In genomic region chr3:136986096-136986881, GRCm38 (mm10) we compare ENCODE assay signal across 31 mouse cellular contexts.
DNase-seq lines count a peak whose midpoint lies in the region; ATAC-seq and TF ChIP-seq lines count a peak whose summit lies in the region.
"Had no signal": no experiment of that assay in that cellular context is flagged by ENCODE, and none has a peak within 500 bp of the region (broad histone marks: within the 10 kb centered on the region; RNA-seq: fewer than 3 reads in every experiment).

No protein-coding gene starts in this region.

- H3K9me3 ChIP-seq in intestine, embryonic 15.5 days, result no peaks in the 10 kb centered on the region
- no peaks in the 10 kb centered on the region for H3K9me3 ChIP-seq in intestine, postnatal 0 days (ENCODE audit: control insufficient read depth)
- H3K9me3 ChIP-seq: embryonic facial prominence, embryonic 12.5 days; forebrain, embryonic 10.5 days; forebrain, embryonic 15.5 days; G1E; heart, embryonic 12.5 days; limb, embryonic 13.5 days; neural tube, embryonic 13.5 days had no signal

- no peaks in the 10 kb centered on the region for H3K4me1 ChIP-seq in intestine, embryonic 15.5 days (replicated peaks)
- no peaks in the 10 kb centered on the region for H3K4me1 ChIP-seq in intestine, postnatal 0 days (replicated peaks; ENCODE audit: control insufficient read depth, insufficient read depth, low read length)
- H3K4me1 ChIP-seq: heart, embryonic 12.5 days; hindbrain, embryonic 13.5 days; limb, embryonic 13.5 days; neural tube, embryonic 13.5 days had no signal

- no peaks in the 10 kb centered on the region for H3K36me3 ChIP-seq in intestine, embryonic 15.5 days
- no peaks in the 10 kb centered on the region for H3K36me3 ChIP-seq in intestine, postnatal 0 days (ENCODE audit: control insufficient read depth, insufficient read depth)
- H3K36me3 ChIP-seq: embryonic facial prominence, embryonic 12.5 days; forebrain, embryonic 10.5 days; forebrain, embryonic 15.5 days; G1E; heart, embryonic 12.5 days; hindbrain, embryonic 13.5 days; limb, embryonic 13.5 days; neural tube, embryonic 13.5 days had no signal

- peak; percentile 68 for ATAC-seq in intestine, embryonic 15.5 days
- no peak for ATAC-seq in intestine, postnatal 0 days
- no peak for ATAC-seq in inflammation-experienced regulatory T-cells, adult 6 months
- ATAC-seq: forebrain, embryonic 15.5 days; lung, postnatal 0 days; Patski had no signal

- H3K27ac ChIP-seq in intestine, embryonic 15.5 days, result no peak overlapping the region
- no peak overlapping the region for H3K27ac ChIP-seq in intestine, postnatal 0 days (ENCODE audit: low read depth, low read length)
- H3K27ac ChIP-seq in layer of hippocampus, adult 2 months, result peak overlapping the region; percentile 58; the same call in 1 of the 2 replicates
- H3K27ac ChIP-seq: embryonic facial prominence, embryonic 12.5 days; forebrain, embryonic 10.5 days; forebrain, embryonic 15.5 days; gastrocnemius, adult 2 months; hindbrain, embryonic 13.5 days; limb, embryonic 13.5 days; neural tube, embryonic 13.5 days had no signal

- H3K4me3 ChIP-seq in intestine, embryonic 15.5 days (replicated peaks), result no peak overlapping the region
- no peak overlapping the region for H3K4me3 ChIP-seq in intestine, postnatal 0 days (ENCODE audit: low read depth, low read length)
- no peak overlapping the region for H3K4me3 ChIP-seq in layer of hippocampus, adult 2 months
- H3K4me3 ChIP-seq: embryonic facial prominence, embryonic 12.5 days; forebrain, embryonic 10.5 days; forebrain, embryonic 15.5 days; gastrocnemius, adult 2 months; heart, embryonic 12.5 days; hindbrain, embryonic 13.5 days; limb, embryonic 13.5 days; neural tube, embryonic 13.5 days had no signal

- WGBS in intestine, embryonic 15.5 days, result 47% methylated on average over 3 of the region's 3 CpGs
- 44% methylated on average over 3 of the region's 3 CpGs for WGBS in intestine, postnatal 0 days

- TF ChIP-seq CTCF in intestine, postnatal 0 days (IDR thresholded peaks at IDR 0.05; ENCODE audit: low read depth), result no peak
- TF ChIP-seq CTCF in layer of hippocampus, adult 2 months (conservative IDR thresholded peaks at IDR 0.05), result no peak

- H3K9ac ChIP-seq in intestine, embryonic 15.5 days, result no peak overlapping the region
- no peak overlapping the region for H3K9ac ChIP-seq in intestine, postnatal 0 days (ENCODE audit: low read depth, low read length)
- H3K9ac ChIP-seq: embryonic facial prominence, embryonic 12.5 days; forebrain, embryonic 15.5 days; heart, embryonic 12.5 days; hindbrain, embryonic 13.5 days; limb, embryonic 13.5 days; neural tube, embryonic 13.5 days had no signal

- H3K4me2 ChIP-seq in intestine, embryonic 15.5 days (replicated peaks), result no peak overlapping the region
- no peak overlapping the region for H3K4me2 ChIP-seq in intestine, postnatal 0 days (replicated peaks; ENCODE audit: low read depth)
- H3K4me2 ChIP-seq: embryonic facial prominence, embryonic 12.5 days; forebrain, embryonic 15.5 days; heart, embryonic 12.5 days; hindbrain, embryonic 13.5 days; limb, embryonic 13.5 days; liver, embryonic 11.5 days; midbrain, embryonic 11.5 days; neural tube, embryonic 13.5 days had no signal

- no peaks in the 10 kb centered on the region for H3K27me3 ChIP-seq in intestine, embryonic 15.5 days (replicated peaks)
- H3K27me3 ChIP-seq in intestine, postnatal 0 days (replicated peaks; ENCODE audit: control insufficient read depth, insufficient read depth, low read length), result no peaks in the 10 kb centered on the region
- H3K27me3 ChIP-seq: embryonic facial prominence, embryonic 12.5 days; forebrain, embryonic 15.5 days; heart, embryonic 12.5 days; hindbrain, embryonic 13.5 days; limb, embryonic 13.5 days; neural tube, embryonic 13.5 days; Patski had no signal

- no peak for DNase-seq in layer of hippocampus, adult 2 months (ENCODE audit: low spot score in 2 of 2)
- DNase-seq in layer of hippocampus, postnatal 25 days (ENCODE audit: extremely low spot score in 1 of 2, low spot score in 1 of 2), result no peak
- DNase-seq in embryo, embryonic 10.5 days (ENCODE audit: low spot score), result peak; percentile 17
- DNase-seq in retina, embryonic 14.5 days (ENCODE audit: low spot score), result peak; percentile 81
- DNase-seq in right cerebral cortex, postnatal 36 days (ENCODE audit: low spot score in 2 of 2), result no peak
- DNase-seq: adrenal gland, postnatal 10 days; cerebellum, adult 11-12 months; cerebellum, adult 9-11 months; gastrocnemius, adult 2 months; gastrocnemius, postnatal 36 days; heart, adult 18-20 months; heart, postnatal 4 days; kidney, postnatal 10 days; right cerebral cortex, postnatal 25 days; spleen, adult 18-20 months; thymus, postnatal 14 days had no signal

Comparison
In these comparisons a context has a peak if more than half of its experiments do, and no peak if none do; other contexts are left out.
1. DNase-seq: peak in embryo, embryonic 10.5 days (single experiment) and retina, embryonic 14.5 days (single experiment); none in layer of hippocampus, adult 2 months (0 of 2), layer of hippocampus, postnatal 25 days (0 of 2) and right cerebral cortex, postnatal 36 days (0 of 2).